8 mouse cellular contexts compared by ENCODE assay signal in the genomic region with DNA sequence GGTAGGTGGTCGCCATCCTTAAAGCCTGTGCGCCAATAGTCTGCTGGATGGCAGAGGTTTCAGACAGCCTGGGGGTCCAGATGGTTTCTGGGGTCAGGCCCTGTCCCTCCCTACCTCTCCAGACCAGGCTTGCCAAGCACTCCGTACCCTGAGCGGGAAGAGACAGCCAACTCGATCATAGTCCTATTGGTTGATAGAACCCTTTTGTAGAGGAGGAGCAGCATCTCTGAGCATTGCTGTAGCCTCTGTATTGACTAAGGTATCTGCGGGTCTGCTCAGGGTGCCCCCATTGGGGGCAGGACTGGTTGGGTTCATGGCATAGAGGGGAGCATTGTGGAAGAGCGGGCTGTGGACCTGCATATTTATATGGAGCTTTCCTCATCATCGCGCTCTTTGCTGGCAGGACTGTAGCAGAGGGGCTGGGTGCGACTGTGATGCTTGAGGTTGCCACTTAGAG. TPM values are rescaled to one million over a fixed set of nuclear protein-coding genes. Genes with fewer than 3 reads are reported as not detected.
DNase-seq lines count a peak whose midpoint lies in the region; ATAC-seq and TF ChIP-seq lines count a peak whose summit lies in the region.

No protein-coding gene starts in this region.

- peak overlapping the region; percentile 70 for H3K4me2 ChIP-seq in heart, embryonic 11.5 days
- H3K4me2 ChIP-seq in CH12.LX (ENCODE audit: insufficient read depth, low read depth, poor library complexity, severe bottlenecking): peak overlapping the region; percentile 73
- H3K4me2 ChIP-seq in forebrain, embryonic 11.5 days (ENCODE audit: low read depth, low read length, severe bottlenecking): peak overlapping the region; percentile 67
- peak overlapping the region; percentile 61 for H3K4me2 ChIP-seq in liver, embryonic 13.5 days

- no peak for ATAC-seq in heart, embryonic 11.5 days (replicated peaks; ENCODE audit: insufficient number of reproducible peaks, low FRiP score, low TSS enrichment)
- ATAC-seq in forebrain, embryonic 11.5 days (replicated peaks; ENCODE audit: low FRiP score): peak; percentile 75
- ATAC-seq in liver, embryonic 13.5 days (ENCODE audit: low read depth): peak; percentile 9

- dilution Hi-C loops in CH12.LX (cut with MboI; ENCODE audit: extremely low pct_ligation_motif_present, extremely low pct_unique_long_range_greater_than_20kb, low sequenced_read_pairs): no loop called here

- H3K27me3 ChIP-seq in heart, embryonic 11.5 days (ENCODE audit: control insufficient read depth, insufficient read depth, low read length): 0 out of 2 replicates have a peak, but pooled peaks cover 4% of the 10 kb centered on the region
- no peaks in the 10 kb centered on the region for H3K27me3 ChIP-seq in CH12.LX (replicated peaks)
- no peaks in the 10 kb centered on the region for H3K27me3 ChIP-seq in forebrain, embryonic 11.5 days (ENCODE audit: control insufficient read depth, insufficient read depth, low read length)
- H3K27me3 ChIP-seq in liver, embryonic 13.5 days: no peaks in the 10 kb centered on the region

- H3K4me1 ChIP-seq in heart, embryonic 11.5 days (ENCODE audit: control insufficient read depth, insufficient read depth, low read length): no peaks in the 10 kb centered on the region
- H3K4me1 ChIP-seq in CH12.LX (ENCODE audit: control insufficient read depth in 1 of 2, insufficient read depth in 2 of 2): peaks cover 9 to 26% of the 10 kb centered on the region in 2 experiments; a peak in 2 of 4 replicates
- no peaks in the 10 kb centered on the region for H3K4me1 ChIP-seq in forebrain, embryonic 11.5 days (replicated peaks; ENCODE audit: control insufficient read depth, insufficient read depth, low read length)
- peaks cover 27% of the 10 kb centered on the region for H3K4me1 ChIP-seq in liver, embryonic 13.5 days (replicated peaks)

- no peaks in the 10 kb centered on the region for H3K36me3 ChIP-seq in heart, embryonic 11.5 days (ENCODE audit: control insufficient read depth, insufficient read depth, low read length)
- peaks cover 0 to 20% of the 10 kb centered on the region in 2 experiments for H3K36me3 ChIP-seq in CH12.LX (replicated peaks in 1 of 2; ENCODE audit: control insufficient read depth in 1 of 2, insufficient read depth in 1 of 2, low read length in 1 of 2)
- no peaks in the 10 kb centered on the region for H3K36me3 ChIP-seq in forebrain, embryonic 11.5 days (ENCODE audit: control insufficient read depth, insufficient read depth, low read length)
- no peaks in the 10 kb centered on the region for H3K36me3 ChIP-seq in liver, embryonic 13.5 days

- in situ Hi-C loops in CH12.LX (cut with MboI; ENCODE audit: low pct_ligation_motif_present, low pct_unique_long_range_greater_than_20kb, low sequenced_read_pairs): no loop called here

- H3K9ac ChIP-seq in heart, embryonic 11.5 days (ENCODE audit: low read depth, low read length): peak overlapping the region; percentile 78
- H3K9ac ChIP-seq in CH12.LX (ENCODE audit: insufficient read depth, low read depth): peak overlapping the region; percentile 64
- peak overlapping the region; percentile 66 for H3K9ac ChIP-seq in forebrain, embryonic 11.5 days (ENCODE audit: low read length)
- H3K9ac ChIP-seq in liver, embryonic 13.5 days: peak overlapping the region; percentile 33; the same call in 1 of the 2 replicates

- no peak for TF ChIP-seq CTCF in CH12.LX (conservative IDR thresholded peaks at IDR 0.05 in 1 of 2, IDR thresholded peaks at IDR 0.05 in 1 of 2; ENCODE audit: low read depth in 2 of 2, low read length in 2 of 2)

- peak overlapping the region; percentile 45 for H3K4me3 ChIP-seq in heart, embryonic 11.5 days (ENCODE audit: low read depth, low read length)
- peak overlapping the region; percentile 37 to 53 (median 39) for H3K4me3 ChIP-seq in CH12.LX (replicated peaks in 1 of 3; ENCODE audit: low read depth in 2 of 3, low read length in 2 of 3, poor library complexity in 1 of 3)
- H3K4me3 ChIP-seq in forebrain, embryonic 11.5 days (ENCODE audit: low read depth, low read length): peak overlapping the region; percentile 49
- peak overlapping the region; percentile 48 for H3K4me3 ChIP-seq in liver, embryonic 13.5 days (replicated peaks)

- no peaks in the 10 kb centered on the region; the same call in 1 of the 2 replicates for H3K79me2 ChIP-seq in CH12.LX (replicated peaks; ENCODE audit: control insufficient read depth, extremely low read depth, insufficient read depth, poor library complexity, severe bottlenecking)

- 26% methylated on average over 10 of the region's 10 CpGs for WGBS in heart, embryonic 11.5 days (ENCODE audit: insufficient replicate concordance)
- 18% methylated on average over 9 of the region's 10 CpGs for WGBS in forebrain, embryonic 11.5 days
- 24% methylated on average over 10 of the region's 10 CpGs for WGBS in liver, embryonic 13.5 days (ENCODE audit: insufficient replicate concordance)

- no peak for DNase-seq in heart, postnatal 4 days
- no peak for DNase-seq in CH12.LX (ENCODE audit: extremely low read depth)
- DNase-seq in forebrain, embryonic 11.5 days (ENCODE audit: low spot score): no peak
- no peak for DNase-seq in liver, embryonic 13.5 days
- DNase-seq in B cell, adult 2 months: no peak
- DNase-seq in frontal cortex, postnatal 36 days (ENCODE audit: low spot score in 2 of 2): no peak
- DNase-seq in urinary bladder, adult 18-20 months (ENCODE audit: low spot score in 2 of 2): no peak

- TF ChIP-seq POLR2A in CH12.LX (IDR thresholded peaks at IDR 0.05; ENCODE audit: low read depth, low read length): no peak

- H3K9me3 ChIP-seq in heart, embryonic 11.5 days (replicated peaks; ENCODE audit: control insufficient read depth, low read length): no peaks in the 10 kb centered on the region
- no peaks in the 10 kb centered on the region for H3K9me3 ChIP-seq in CH12.LX (replicated peaks; ENCODE audit: low read length)
- H3K9me3 ChIP-seq in forebrain, embryonic 11.5 days (ENCODE audit: control insufficient read depth, low read length): no peaks in the 10 kb centered on the region
- no peaks in the 10 kb centered on the region for H3K9me3 ChIP-seq in liver, embryonic 13.5 days (replicated peaks)

- no peak for TF ChIP-seq EP300 in CH12.LX (IDR thresholded peaks at IDR 0.05; ENCODE audit: low read length)

- H3K27ac ChIP-seq in heart, embryonic 11.5 days (ENCODE audit: low read depth, low read length): no peak overlapping the region
- H3K27ac ChIP-seq in CH12.LX (ENCODE audit: insufficient read depth, low read depth): no peak overlapping the region
- no peak overlapping the region for H3K27ac ChIP-seq in forebrain, embryonic 11.5 days (ENCODE audit: low read depth, low read length)
- H3K27ac ChIP-seq in liver, embryonic 13.5 days: no peak overlapping the region

- no peak for TF ChIP-seq RAD21 in CH12.LX (IDR thresholded peaks at IDR 0.05; ENCODE audit: low read depth, low read length)

TF ChIP-seq in CH12.LX, 34 proteins besides CTCF, POLR2A, EP300 and RAD21 (continues in another document):
- no peak for TF ChIP-seq ZNF384 (IDR thresholded peaks at IDR 0.05; ENCODE audit: low read depth, low read length)
- TF ChIP-seq GABPA (IDR thresholded peaks at IDR 0.05; ENCODE audit: insufficient replicate concordance, low read depth, low read length): no peak
- no peak for TF ChIP-seq TCF12 (IDR thresholded peaks at IDR 0.05; ENCODE audit: low read depth, low read length)
- no peak for TF ChIP-seq RCOR1 (conservative IDR thresholded peaks at IDR 0.05; ENCODE audit: low read depth, low read length)

RNA-seq across cellular contexts. Expression of a gene that starts 0.4 kb away (rescaled TPM):
- polyA plus RNA-seq in heart, embryonic 11.5 days (2014; fragmentation: Nextera tagmentation; extraction: Ambion mirVana): 5.3 and 6.9 TPM in 2 replicates
- total RNA-seq in heart, postnatal 4 days (2021): 1 to 10 TPM; 2.8 to 3.6 TPM
- total RNA-seq in CH12.LX (2012; rRNA removed) (2.6 and 4.9 TPM in 2 replicates), CH12.LX (2014; rRNA removed) (1.4 and 2.0 TPM in 2 replicates)
- 4.1 and 5.0 TPM in 2 replicates for polyA plus RNA-seq in CH12.LX (2012; ENCODE audit: insufficient read length, low read depth)
- polyA plus RNA-seq in forebrain, embryonic 11.5 days (2014; fragmentation: Nextera tagmentation; extraction: Ambion mirVana): 27.4 and 28.3 TPM in 2 replicates
- polyA plus RNA-seq in liver, embryonic 13.5 days (2015; fragmentation: Nextera tagmentation; extraction: Ambion mirVana): 1.2 and 1.3 TPM in 2 replicates

RNA-seq across cellular contexts. Expression of a gene that starts 16.4 kb away (rescaled TPM):
- 52.9 and 54.2 TPM in 2 replicates for polyA plus RNA-seq in heart, embryonic 11.5 days (2014; fragmentation: Nextera tagmentation; extraction: Ambion mirVana)
- total RNA-seq in heart, postnatal 4 days (2021): 10 to 100 TPM; 38.6 to 39.7 TPM
- total RNA-seq in CH12.LX (2012; rRNA removed) (26.4 and 30.4 TPM in 2 replicates), CH12.LX (2014; rRNA removed) (8.3 TPM in 2 replicates)
- 47.0 and 58.4 TPM in 2 replicates for polyA plus RNA-seq in CH12.LX (2012; ENCODE audit: insufficient read length, low read depth)
- 62.5 and 65.6 TPM in 2 replicates for polyA plus RNA-seq in forebrain, embryonic 11.5 days (2014; fragmentation: Nextera tagmentation; extraction: Ambion mirVana)
- polyA plus RNA-seq in liver, embryonic 13.5 days (2015; fragmentation: Nextera tagmentation; extraction: Ambion mirVana): 37.8 and 42.6 TPM in 2 replicates

RNA-seq across cellular contexts. Expression of a gene that starts 24.2 kb away (rescaled TPM):
- polyA plus RNA-seq in heart, embryonic 11.5 days (2014; fragmentation: Nextera tagmentation; extraction: Ambion mirVana): 103 and 105 TPM in 2 replicates
- total RNA-seq in heart, postnatal 4 days (2021): 10 to 100 TPM; 51.8 to 54.6 TPM
- total RNA-seq in CH12.LX (2012; rRNA removed): 57.9 and 68.6 TPM in 2 replicates
- 102 and 118 TPM in 2 replicates for total RNA-seq in CH12.LX (2014; rRNA removed)
- 56.8 and 67.4 TPM in 2 replicates for polyA plus RNA-seq in CH12.LX (2012; ENCODE audit: insufficient read length, low read depth)
- 118 and 121 TPM in 2 replicates for polyA plus RNA-seq in forebrain, embryonic 11.5 days (2014; fragmentation: Nextera tagmentation; extraction: Ambion mirVana)
- 62.2 and 71.7 TPM in 2 replicates for polyA plus RNA-seq in liver, embryonic 13.5 days (2015; fragmentation: Nextera tagmentation; extraction: Ambion mirVana)

RNA-seq across cellular contexts. Expression of a gene that starts 24.4 kb away (rescaled TPM):
- 131 and 162 TPM in 2 replicates for polyA plus RNA-seq in heart, embryonic 11.5 days (2014; fragmentation: Nextera tagmentation; extraction: Ambion mirVana)
- 10 to 100 TPM; 85.1 to 95.7 TPM for total RNA-seq in heart, postnatal 4 days (2021)
- 29.6 and 42.7 TPM in 2 replicates for total RNA-seq in CH12.LX (2012; rRNA removed)
- 32.4 and 37.0 TPM in 2 replicates for total RNA-seq in CH12.LX (2014; rRNA removed)
- 60.8 and 66.5 TPM in 2 replicates for polyA plus RNA-seq in CH12.LX (2012; ENCODE audit: insufficient read length, low read depth)
- 396 and 419 TPM in 2 replicates for polyA plus RNA-seq in forebrain, embryonic 11.5 days (2014; fragmentation: Nextera tagmentation; extraction: Ambion mirVana)
- polyA plus RNA-seq in liver, embryonic 13.5 days (2015; fragmentation: Nextera tagmentation; extraction: Ambion mirVana): 45.7 and 49.2 TPM in 2 replicates

RNA-seq across cellular contexts. Expression of a gene that starts 32.3 kb away (rescaled TPM):
- 90.6 and 131 TPM in 2 replicates for polyA plus RNA-seq in heart, embryonic 11.5 days (2014; fragmentation: Nextera tagmentation; extraction: Ambion mirVana)
- 100 to 1,000 TPM; 103 to 109 TPM for total RNA-seq in heart, postnatal 4 days (2021)
- total RNA-seq in CH12.LX (2012; rRNA removed): 47.2 and 53.8 TPM in 2 replicates
- 52.8 and 53.3 TPM in 2 replicates for total RNA-seq in CH12.LX (2014; rRNA removed)
- 61.3 and 66.4 TPM in 2 replicates for polyA plus RNA-seq in CH12.LX (2012; ENCODE audit: insufficient read length, low read depth)
- 82.1 and 86.5 TPM in 2 replicates for polyA plus RNA-seq in forebrain, embryonic 11.5 days (2014; fragmentation: Nextera tagmentation; extraction: Ambion mirVana)
- polyA plus RNA-seq in liver, embryonic 13.5 days (2015; fragmentation: Nextera tagmentation; extraction: Ambion mirVana): 69.8 and 72.1 TPM in 2 replicates
